Mouse (Mus musculus) cerebellum, adult 2 months (tissue): ENCODE data around the gene Nup188.

Source experiments
- CTCF ChIP-seq: fragments of 200-500 bp; IDR thresholded peaks from 2 replicates; pipeline ENCODE4 v1.5.1; 2011; ENCODE audit warnings: low read depth, mild to moderate bottlenecking, control low read depth, low read length, moderate library complexity, borderline replicate concordance; ENCODE audit not compliant: insufficient read depth
- POLR2A ChIP-seq: fragments of 200-500 bp; IDR thresholded peaks from 2 replicates; pipeline ENCODE4 v1.6.1; 2011; ENCODE audit warnings: low read length, control low read depth, borderline replicate concordance; ENCODE audit not compliant: insufficient read depth

DNA sequence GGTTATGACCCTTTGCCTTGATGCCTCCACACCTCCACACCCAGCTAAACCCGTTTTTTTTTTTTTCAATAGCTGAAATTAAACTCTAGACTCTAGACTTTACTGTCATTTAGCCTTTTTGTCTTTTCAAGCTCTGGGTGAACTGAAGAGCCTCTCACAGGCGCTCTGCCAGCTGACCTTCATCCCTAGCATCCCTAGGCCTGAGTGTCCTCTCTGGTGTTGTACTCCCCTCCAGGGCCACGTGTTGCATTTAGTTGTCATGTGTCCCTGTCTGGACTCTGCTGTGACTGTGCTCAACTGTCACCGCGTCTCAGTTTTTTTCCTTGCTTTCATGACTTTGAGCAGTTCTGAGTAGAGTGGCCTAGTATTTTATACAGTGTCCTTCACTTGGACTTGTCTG, 13.8 kb downstream of the Nup188 start:
- TF ChIP-seq POLR2A (no peak), CTCF (no peak)
